Comparison of ENCODE assay signal across 9 mouse cellular contexts in the genomic region with DNA sequence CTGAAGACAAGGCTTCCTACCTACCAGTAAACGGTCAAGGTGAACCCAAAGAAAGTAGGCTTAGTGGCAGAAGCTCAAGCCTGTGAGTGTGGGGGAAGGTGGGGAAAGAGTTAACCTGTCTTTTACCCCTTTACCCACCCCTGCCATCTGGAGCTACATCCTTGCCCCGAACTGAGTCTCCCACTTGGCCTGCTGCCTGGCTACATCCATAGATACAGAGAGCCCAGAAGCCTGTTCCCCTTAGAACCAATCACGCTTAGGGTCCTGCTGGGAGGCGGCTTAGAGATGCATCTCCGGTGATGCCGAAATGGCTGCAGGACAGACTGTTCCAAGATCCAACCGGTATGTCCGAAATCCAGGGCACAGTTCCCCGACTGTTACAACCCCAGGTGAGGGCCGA. TPM values are rescaled to one million over a fixed set of nuclear protein-coding genes. Genes with fewer than 3 reads are reported as not detected.
A peak's percentile ranks its signal among the peaks of the same experiment; 100 is the strongest.
DNase-seq lines count a peak whose midpoint lies in the region; ATAC-seq and TF ChIP-seq lines count a peak whose summit lies in the region.
"Had no signal": no experiment of that assay in that cellular context is flagged by ENCODE, and none has a peak within 500 bp of the region (broad histone marks: within the 10 kb centered on the region; RNA-seq: fewer than 3 reads in every experiment).

No protein-coding gene starts in this region.

- H3K27me3 ChIP-seq in lung, embryonic 15.5 days: peaks cover 76% of the 10 kb centered on the region
- H3K27me3 ChIP-seq in limb, embryonic 15.5 days: peaks cover 57% of the 10 kb centered on the region
- peaks cover 17% of the 10 kb centered on the region for H3K27me3 ChIP-seq in small intestine, adult 2 months (ENCODE audit: control insufficient read depth, insufficient read depth, low read length)

- intact Hi-C loops in left cerebral cortex, postnatal 10 days (cut with DNase I): no loop called here

- H3K4me1 ChIP-seq in lung, embryonic 15.5 days: peaks cover 18% of the 10 kb centered on the region
- H3K4me1 ChIP-seq in limb, embryonic 15.5 days: peaks cover 25% of the 10 kb centered on the region
- peaks cover 7% of the 10 kb centered on the region for H3K4me1 ChIP-seq in small intestine, adult 2 months (ENCODE audit: control insufficient read depth, insufficient read depth, insufficient read length, low read length)

- no peak for TF ChIP-seq POLR2A in small intestine, adult 2 months (IDR thresholded peaks at IDR 0.05; ENCODE audit: low read depth, low read length)

- H3K36me3 ChIP-seq in lung, embryonic 15.5 days: no peaks in the 10 kb centered on the region
- H3K36me3 ChIP-seq in limb, embryonic 15.5 days: no peaks in the 10 kb centered on the region
- no peaks in the 10 kb centered on the region for H3K36me3 ChIP-seq in small intestine, adult 2 months (ENCODE audit: control insufficient read depth, insufficient read depth, low read length)

- 2% methylated on average over 10 of the region's 10 CpGs for WGBS in lung, embryonic 15.5 days
- 7% methylated on average over 10 of the region's 10 CpGs for WGBS in limb, embryonic 15.5 days
- WGBS in small intestine, adult 2 months: 19% methylated on average over 10 of the region's 10 CpGs

- H3K9ac ChIP-seq in lung, embryonic 15.5 days: no peak overlapping the region
- no peak overlapping the region for H3K9ac ChIP-seq in limb, embryonic 15.5 days

- peak; percentile 25 to 53 for DNase-seq in cerebellum, postnatal 10 days
- no peak for DNase-seq in cerebellum, adult 9-11 months
- no peak for DNase-seq in lung, postnatal 25 days (ENCODE audit: low spot score)
- DNase-seq in left cerebral cortex, postnatal 10 days (ENCODE audit: extremely low spot score in 1 of 2, low spot score in 2 of 2): no peak

- no peak for TF ChIP-seq CTCF in small intestine, adult 2 months (IDR thresholded peaks at IDR 0.05; ENCODE audit: extremely low read depth, insufficient read length, insufficient replicate concordance, low read depth, low read length)

- ATAC-seq in lung, embryonic 15.5 days (ENCODE audit: borderline replicate concordance, extremely low read depth, low FRiP score, low TSS enrichment): no peak
- ATAC-seq in limb, embryonic 15.5 days (ENCODE audit: insufficient number of reproducible peaks, low FRiP score, low TSS enrichment, low read depth): no peak
- ATAC-seq in inflammation-experienced regulatory T-cells, adult 6 months: no peak

- H3K9me3 ChIP-seq in lung, embryonic 15.5 days: no peaks in the 10 kb centered on the region
- H3K9me3 ChIP-seq in limb, embryonic 15.5 days: no peaks in the 10 kb centered on the region

- H3K4me3 ChIP-seq in lung, embryonic 15.5 days: peak overlapping the region; percentile 49
- peak overlapping the region; percentile 60 for H3K4me3 ChIP-seq in limb, embryonic 15.5 days
- H3K4me3 ChIP-seq in small intestine, adult 2 months (ENCODE audit: low read depth, low read length): peak overlapping the region; percentile 66; the same call in 1 of the 2 replicates
- H3K4me3 ChIP-seq: erythroblast, embryonic 14.5 days had no signal

- no peak overlapping the region for H3K27ac ChIP-seq in lung, embryonic 15.5 days
- H3K27ac ChIP-seq in limb, embryonic 15.5 days: no peak overlapping the region
- H3K27ac ChIP-seq in small intestine, adult 2 months (ENCODE audit: insufficient read depth, low read depth, low read length): no peak overlapping the region

- peak overlapping the region; percentile 94 for H3K4me2 ChIP-seq in lung, embryonic 15.5 days
- peak overlapping the region; percentile 92; the same call in 1 of the 2 replicates for H3K4me2 ChIP-seq in limb, embryonic 15.5 days

RNA-seq across cellular contexts. Expression of a gene that starts 1.5 kb away (rescaled TPM):
- 4.4 TPM in 2 replicates for polyA plus RNA-seq in lung, embryonic 15.5 days (2015; fragmentation: Nextera tagmentation; extraction: Ambion mirVana)
- polyA plus RNA-seq in limb, embryonic 15.5 days (2015; fragmentation: Nextera tagmentation; extraction: Ambion mirVana): 1.2 and 1.3 TPM in 2 replicates
- polyA plus RNA-seq in small intestine, adult 2 months (2012; rRNA removed): 0.34 and 3.2 TPM in 2 replicates
- polyA plus RNA-seq in inflammation-experienced regulatory T-cells, adult 6 months (2017; shearing (Covaris generic)): not detected
- 10 to 100 TPM; 16.8 to 17.6 TPM for total RNA-seq in left cerebral cortex, postnatal 10 days (2021)
- polyA plus RNA-seq: erythroblast, embryonic 14.5 days had no signal

Comparison
In these comparisons a context has a peak if more than half of its experiments do, and no peak if none do; other contexts are left out.
1. DNase-seq: peak in cerebellum, postnatal 10 days (2 of 2); none in cerebellum, adult 9-11 months (single experiment), lung, postnatal 25 days (single experiment) and left cerebral cortex, postnatal 10 days (0 of 2).
2. Peak in every context shown above with its lines, with median percentiles within 50 percentile points of each other: H3K4me3 ChIP-seq.